Mouse (Mus musculus) right cerebral cortex, postnatal 4 days (tissue): ENCODE measurements at regions not wholly inside any gene's neighbourhood (a gene's known extent, or its start where the extent isn't known, plus 50 kb on each side); places are given as distances from the start of the nearest gene placed in this dataset.
"Not testable (repeated sequence)": the region's sequence is repeated elsewhere in the genome, so short reads cannot be mapped to it uniquely, and the experiment has no call there.

Experiments used
- DNase-seq: peaks from one replicate; pipeline ENCODE4 v3.0.0-alpha.2; 2022

- not testable (repeated sequence) for DNase-seq
These were observed 52.3 kb upstream of the Cttnbp2 start for GRCm38 (mm10) chr6:18566934-18567333.

- DNase-seq, result no peak
These were observed 54.6 kb upstream of the Cttnbp2 start for GRCm38 (mm10) chr6:18569221-18569620.

GRCm38 (mm10) chr6:18578501-18578900 is 63.9 kb upstream of the Cttnbp2 start:
- DNase-seq, result no peak

- no peak for DNase-seq
These were observed 74.8 kb upstream of the Cttnbp2 start for GRCm38 (mm10) chr6:18589436-18589835.

GRCm38 (mm10) chr6:18596680-18597079 is 82.0 kb upstream of the Cttnbp2 start:
- no peak for DNase-seq

- DNase-seq, result no peak
These were observed 85.0 kb upstream of the Cttnbp2 start for GRCm38 (mm10) chr6:18599626-18600025.

GRCm38 (mm10) chr6:18601926-18602325 is 87.3 kb upstream of the Cttnbp2 start:
- DNase-seq, result no peak

GRCm38 (mm10) chr6:18621372-18622262 is 107.0 kb upstream of the Cttnbp2 start:
- DNase-seq, result no peak

GRCm38 (mm10) chr6:18628591-18628990 is 113.9 kb upstream of the Cttnbp2 start:
- DNase-seq, result no peak

- DNase-seq, result no peak
These were observed 119.0 kb upstream of the Cttnbp2 start for GRCm38 (mm10) chr6:18633540-18634200.

- DNase-seq, result no peak
These were observed 125.2 kb upstream of the Cttnbp2 start for GRCm38 (mm10) chr6:18639712-18640383.

- no peak for DNase-seq
These were observed 134.4 kb upstream of the Cttnbp2 start for GRCm38 (mm10) chr6:18648898-18649591.

- no peak for DNase-seq
These were observed 136.7 kb upstream of the Cttnbp2 start for GRCm38 (mm10) chr6:18651319-18651718.

GRCm38 (mm10) chr6:18652006-18652601 is 137.5 kb upstream of the Cttnbp2 start:
- no peak for DNase-seq

GRCm38 (mm10) chr6:18654275-18654674 is 139.6 kb upstream of the Cttnbp2 start:
- no peak for DNase-seq

- no peak for DNase-seq
These were observed 141.6 kb upstream of the Cttnbp2 start for GRCm38 (mm10) chr6:18656202-18656601.

- DNase-seq, result no peak
These were observed 142.2 kb upstream of the Cttnbp2 start for GRCm38 (mm10) chr6:18656772-18657401.

- DNase-seq, result no peak
These were observed 150.0 kb upstream of the Cttnbp2 start for GRCm38 (mm10) chr6:18664687-18665086.

- no peak for DNase-seq
These were observed 151.3 kb upstream of the Cttnbp2 start for GRCm38 (mm10) chr6:18665992-18666391.

GRCm38 (mm10) chr6:18666543-18666942 is 151.9 kb upstream of the Cttnbp2 start:
- DNase-seq, result no peak

GRCm38 (mm10) chr6:18670677-18671076 is 156.0 kb upstream of the Cttnbp2 start:
- no peak for DNase-seq
